Mouse (Mus musculus) bone marrow, adult 2 months (tissue): ENCODE results near the gene Adgrl3. TPM values are rescaled to one million over a fixed set of nuclear protein-coding genes. Genes with fewer than 3 reads are reported as not detected.

Source experiments
- H3K27ac ChIP-seq: fragments of 200-500 bp; 2 replicates; pipeline ENCODE4 v1.5.1; 2012; ENCODE audit warnings: low read depth, mild to moderate bottlenecking, control low read depth, inconsistent platforms, low read length; ENCODE audit not compliant: control insufficient read depth, poor library complexity, insufficient read depth
- H3K4me1 ChIP-seq: fragments of 200-500 bp; 2 replicates; pipeline ENCODE4 v1.6.1; 2011; ENCODE audit warnings: low read length; ENCODE audit not compliant: control insufficient read depth, insufficient read depth
- H3K4me3 ChIP-seq: fragments of 200-500 bp; replicated peaks from 2 replicates; pipeline ENCODE3; 2011; ENCODE audit warnings: mild to moderate bottlenecking, low read depth, low read length, control low read depth; ENCODE audit not compliant: control insufficient read depth
- CTCF ChIP-seq: fragments of 200-500 bp; IDR thresholded peaks from 2 replicates; pipeline ENCODE4 v1.5.1; 2011; ENCODE audit warnings: low read length, control low read depth; ENCODE audit not compliant: control insufficient read depth, insufficient read depth
- POLR2A ChIP-seq: fragments of 200-500 bp; IDR thresholded peaks from 2 replicates; pipeline ENCODE4 v1.6.1; 2011; ENCODE audit warnings: low read depth, mild to moderate bottlenecking, control low read depth, low read length, borderline replicate concordance; ENCODE audit not compliant: control insufficient read depth
- WGBS: fragments of 180-500 bp; shearing (Covaris S2); methylation state at CpG from one replicate; pipeline ENCODE4 v1.1.7; 2018; 5-methylcytosine and 5-hydroxymethylcytosine counted together
- polyA plus RNA-seq: library from polyadenylated mRNA; stranded (reverse); fragments of >200 nt; gene quantifications from 2 replicates; pipeline ENCODE4 v1.2.4, GENCODE M21; 2011; ENCODE audit warnings: low replicate concordance; ENCODE audit not compliant: missing spikeins, insufficient read depth, insufficient read length

Gene Adgrl3
- polyA plus RNA-seq, 1 experiment, result not detected

DNA sequence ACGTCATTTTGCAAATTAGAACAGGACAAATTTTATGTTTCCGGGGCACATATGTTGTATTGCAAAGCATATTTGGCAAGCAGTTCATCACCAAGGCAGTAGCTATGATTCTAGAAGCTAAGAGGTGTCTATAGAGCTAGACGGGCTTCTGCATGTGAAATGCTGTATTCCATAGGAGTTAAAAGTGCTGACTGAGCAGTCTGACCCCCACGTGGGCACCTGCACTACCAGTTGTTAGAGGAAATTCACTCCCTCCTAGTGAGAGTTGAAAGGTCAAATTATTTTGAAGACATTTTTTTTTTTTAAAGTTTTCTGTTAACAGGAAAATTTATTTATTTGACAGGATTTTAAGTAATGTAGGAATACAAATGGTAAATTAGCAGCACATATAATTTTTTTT lies 776.2 kb downstream of the Adgrl3 start:
- 70% methylated on average over 4 of the region's 4 CpGs for WGBS
- Histone ChIP-seq H3K4me3 (no peak overlapping the region), H3K27ac (no peak overlapping the region), H3K4me1 (no peaks in the 10 kb centered on the region)
- TF ChIP-seq CTCF, result no peak

DNA sequence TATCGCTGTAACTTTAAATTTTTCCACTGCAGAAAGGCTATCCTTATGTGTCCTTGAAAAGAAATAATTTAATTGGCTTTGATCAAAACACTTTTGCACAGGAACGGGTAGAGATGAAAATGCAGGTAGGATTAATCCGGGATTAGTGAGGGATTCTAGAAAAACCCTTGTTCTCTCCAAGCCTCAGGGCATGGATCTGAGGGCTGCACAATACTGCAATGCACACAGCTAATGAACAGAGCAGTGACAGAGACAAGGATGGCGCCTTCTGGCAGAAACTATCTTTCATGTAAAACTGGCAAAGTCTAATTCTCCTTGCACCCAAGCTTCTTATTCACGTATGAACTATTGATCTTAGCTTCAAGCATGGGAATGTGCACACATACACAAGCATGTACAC lies 791.0 kb downstream of the Adgrl3 start:
- H3K4me3 ChIP-seq, result no peak overlapping the region
- TF ChIP-seq POLR2A (no peak), CTCF (no peak)
- 81% methylated on average over 5 of the region's 5 CpGs for WGBS
- H3K27ac ChIP-seq, result no peak overlapping the region
- no peaks in the 10 kb centered on the region for H3K4me1 ChIP-seq

- TF ChIP-seq CTCF (no peak), POLR2A (no peak)
- Histone ChIP-seq H3K27ac (no peak overlapping the region), H3K4me3 (no peak overlapping the region), H3K4me1 (no peaks in the 10 kb centered on the region)
- WGBS, result 86% methylated on average over 1 of the region's 1 CpGs
Observed at GRCm38 (mm10) chr5:81832076-81832475, 812.1 kb downstream of the Adgrl3 start.

- Histone ChIP-seq H3K27ac (no peak overlapping the region), H3K4me1 (no peaks in the 10 kb centered on the region), H3K4me3 (no peak overlapping the region)
- 76% methylated on average over 2 of the region's 2 CpGs for WGBS
- no peak for TF ChIP-seq POLR2A
- no peak for TF ChIP-seq CTCF
Observed at GRCm38 (mm10) chr5:81832679-81833078, 812.7 kb downstream of the Adgrl3 start.

DNA sequence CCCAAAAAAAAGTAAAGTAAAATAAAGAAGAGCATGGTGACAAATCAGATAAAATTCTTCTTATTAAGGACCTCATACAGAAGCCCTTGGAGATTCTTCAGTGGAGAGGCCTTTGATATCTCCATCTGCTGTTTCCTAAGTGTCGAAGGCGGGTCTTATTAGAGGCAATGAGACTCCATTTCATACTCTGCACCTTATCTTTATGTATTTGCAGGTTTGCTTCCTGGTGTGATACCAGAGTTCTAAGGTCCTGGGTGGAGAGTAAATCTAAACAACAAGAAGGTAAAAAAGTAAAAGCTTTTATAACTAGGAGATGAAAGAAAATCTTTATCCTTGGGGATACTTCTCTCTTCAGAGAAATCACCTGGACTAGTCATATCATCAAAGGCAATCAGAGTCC lies 817.9 kb downstream of the Adgrl3 start:
- no peaks in the 10 kb centered on the region for H3K4me1 ChIP-seq
- H3K4me3 ChIP-seq, result no peak overlapping the region
- WGBS, result 88% methylated on average over 2 of the region's 2 CpGs
- no peak overlapping the region for H3K27ac ChIP-seq
- TF ChIP-seq CTCF (no peak), POLR2A (no peak)

- H3K4me1 ChIP-seq, result no peaks in the 10 kb centered on the region
- no peak overlapping the region for H3K4me3 ChIP-seq
- no peak overlapping the region for H3K27ac ChIP-seq
- TF ChIP-seq CTCF (no peak), POLR2A (no peak)
- WGBS, result 61% methylated on average over 4 of the region's 4 CpGs
Observed at GRCm38 (mm10) chr5:81843798-81844197, 823.9 kb downstream of the Adgrl3 start.

DNA sequence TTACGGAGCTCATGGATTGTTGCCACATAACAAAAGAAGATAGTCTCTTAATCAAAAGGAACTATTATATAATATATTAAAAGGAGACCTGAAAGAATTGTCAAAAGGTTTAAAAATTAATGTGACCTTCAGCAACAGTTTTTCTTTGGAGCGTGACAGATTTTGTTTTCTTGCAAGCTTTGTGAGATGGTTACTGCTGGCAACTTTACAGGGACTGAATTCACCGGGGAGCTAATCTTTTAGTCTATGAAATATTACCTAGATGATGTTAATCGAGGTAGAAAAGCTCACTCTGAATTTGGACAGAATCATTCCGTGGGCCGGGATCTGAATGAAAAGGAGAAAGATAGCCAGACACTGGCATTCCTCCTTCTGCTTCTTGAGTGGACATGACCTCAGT lies 850.4 kb downstream of the Adgrl3 start:
- TF ChIP-seq CTCF (no peak), POLR2A (no peak)
- Histone ChIP-seq H3K4me3 (no peak overlapping the region), H3K4me1 (no peaks in the 10 kb centered on the region), H3K27ac (no peak overlapping the region)
- WGBS, result 78% methylated on average over 6 of the region's 6 CpGs
